Mouse (Mus musculus) embryo, embryonic 11 days (tissue): ENCODE results near the gene Snx29.
"Not testable (repeated sequence)": the region's sequence is repeated elsewhere in the genome, so short reads cannot be mapped to it uniquely, and the experiment has no call there.

Source experiments
- DNase-seq: peaks from one replicate; pipeline ENCODE4 v3.0.0-alpha.2; 2015

Snx29 gene

GRCm38 (mm10) chr16:11541769-11542168 lies 219.1 kb downstream of the Snx29 start:
- DNase-seq: no peak

DNA sequence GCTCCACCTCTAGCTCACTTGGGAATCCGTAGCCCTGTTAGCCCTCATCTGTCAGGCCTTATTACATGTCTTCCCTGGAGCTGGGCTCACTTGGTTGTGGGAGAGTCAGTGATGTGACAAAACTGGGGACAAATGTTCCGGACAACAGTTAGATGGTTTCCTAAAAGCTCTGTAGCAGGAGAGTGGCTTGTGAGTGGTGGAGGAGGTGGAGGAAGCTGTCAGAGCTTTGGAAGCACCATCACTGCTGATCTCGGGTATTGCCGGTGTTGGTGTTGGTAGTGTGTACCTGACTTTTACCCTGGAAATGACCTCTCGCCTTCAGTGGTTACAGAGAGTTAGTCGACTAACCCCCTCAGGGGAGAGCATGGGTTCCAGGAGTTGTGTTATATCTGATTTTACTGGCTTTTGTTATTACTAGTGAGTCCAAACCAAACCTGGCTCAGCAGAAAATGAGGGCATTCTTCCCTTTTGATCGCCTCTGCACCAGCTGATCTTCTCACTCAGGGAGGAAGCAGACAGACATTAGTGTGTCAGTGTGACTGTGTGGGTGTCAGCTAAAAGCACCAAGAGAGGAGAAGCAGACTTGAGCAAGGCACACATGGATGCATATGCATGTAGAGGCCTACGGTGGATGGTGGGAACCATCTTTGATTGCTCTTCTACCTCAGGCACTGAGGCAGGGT lies 227.5 kb downstream of the Snx29 start:
- DNase-seq: no peak

DNA sequence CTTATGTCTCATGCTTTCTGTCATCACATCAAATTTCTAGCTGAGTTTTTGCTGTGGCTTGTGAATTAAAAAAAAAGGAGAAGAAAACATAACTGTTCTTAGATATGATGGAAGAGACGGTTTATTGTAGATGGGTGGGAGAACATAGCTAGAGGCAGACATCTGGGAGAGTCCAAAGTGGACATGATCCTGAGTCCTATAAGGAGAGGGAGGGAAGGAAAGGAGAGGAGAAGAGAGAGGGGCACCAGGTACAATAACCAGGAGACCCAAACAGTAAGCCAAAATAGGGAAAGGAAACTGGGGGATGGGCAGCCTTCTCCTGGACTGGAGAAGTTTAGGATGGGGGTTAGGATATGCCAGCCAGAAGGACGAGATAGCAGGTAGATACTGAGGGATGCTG lies 239.0 kb downstream of the Snx29 start:
- no peak for DNase-seq

- DNase-seq: no peak
Observed at GRCm38 (mm10) chr16:11563846-11564245, 241.1 kb downstream of the Snx29 start.

- DNase-seq: no peak
Observed at GRCm38 (mm10) chr16:11565126-11565525, 242.4 kb downstream of the Snx29 start.

GRCm38 (mm10) chr16:11567594-11567993 lies 244.9 kb downstream of the Snx29 start:
- DNase-seq: no peak

DNA sequence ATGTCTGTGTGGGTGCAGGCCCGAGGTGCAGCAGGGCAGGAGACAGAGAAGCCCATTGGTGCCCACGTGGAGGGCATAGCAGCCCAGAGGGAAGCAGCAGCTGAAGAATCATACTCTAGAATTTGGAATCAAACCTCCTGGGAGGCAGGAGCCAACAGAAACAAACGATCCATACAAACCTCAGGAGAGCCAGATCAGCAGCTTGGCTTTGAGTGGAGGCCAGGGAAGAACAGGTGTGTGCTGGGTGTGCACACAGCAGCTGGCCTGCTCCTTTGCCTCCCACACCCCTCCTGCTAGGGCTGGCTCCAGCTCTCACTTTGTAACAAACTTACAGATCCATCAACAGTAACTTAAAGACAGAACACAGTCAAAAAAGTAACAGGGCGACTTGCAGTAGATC lies 245.4 kb downstream of the Snx29 start:
- DNase-seq: no peak

- no peak for DNase-seq
Observed at GRCm38 (mm10) chr16:11568601-11569000, 245.9 kb downstream of the Snx29 start.

DNA sequence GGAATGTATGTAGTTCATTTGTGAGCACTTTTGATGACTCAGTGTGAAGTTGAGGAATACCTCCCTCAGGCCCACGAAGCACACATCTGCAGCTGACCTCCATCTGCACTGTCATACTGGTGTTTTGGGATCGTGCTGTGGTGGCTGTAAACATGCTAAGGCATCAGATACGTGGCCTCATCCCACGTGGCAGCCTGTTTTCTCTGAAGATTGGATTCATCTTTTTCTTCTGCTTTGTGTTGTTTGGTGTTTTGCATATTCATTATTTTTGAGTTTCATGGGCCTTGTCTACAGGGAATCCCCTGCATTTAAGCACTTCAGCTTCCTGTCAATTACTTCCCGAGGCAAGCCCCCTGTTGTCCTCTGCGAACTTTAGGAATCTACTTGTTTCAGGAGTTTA lies 246.4 kb downstream of the Snx29 start:
- DNase-seq: no peak

- no peak for DNase-seq
Observed at GRCm38 (mm10) chr16:11570072-11570471, 247.4 kb downstream of the Snx29 start.

- DNase-seq: no peak
Observed at GRCm38 (mm10) chr16:11574517-11574916, 251.8 kb downstream of the Snx29 start.

GRCm38 (mm10) chr16:11575733-11576132 lies 253.0 kb downstream of the Snx29 start:
- DNase-seq: not testable (repeated sequence)

- DNase-seq: no peak
Observed at GRCm38 (mm10) chr16:11577541-11578255, 255.0 kb downstream of the Snx29 start.

DNA sequence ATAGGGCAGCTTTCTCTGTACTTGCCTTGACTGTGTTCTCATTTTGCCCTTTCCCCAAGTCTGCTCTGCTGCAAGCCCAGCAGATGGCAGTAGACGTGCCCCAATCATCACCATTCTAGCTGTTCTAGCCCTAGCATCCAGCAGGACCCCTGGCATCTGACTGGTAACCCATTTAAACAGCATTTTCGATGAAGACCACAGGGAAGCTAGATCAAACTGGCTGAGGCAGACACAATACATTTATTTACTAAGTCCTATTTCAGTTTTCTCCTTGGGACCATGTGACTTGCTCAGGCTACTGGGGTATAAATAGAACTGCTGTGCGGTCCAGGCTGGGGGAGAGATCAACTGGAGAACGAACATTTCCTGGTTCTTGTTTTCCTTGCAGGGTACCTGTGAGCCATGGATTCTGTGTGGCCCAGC lies 257.0 kb downstream of the Snx29 start:
- DNase-seq: peak; percentile 65

- DNase-seq: no peak
Observed at GRCm38 (mm10) chr16:11583941-11584639, 261.4 kb downstream of the Snx29 start.

DNA sequence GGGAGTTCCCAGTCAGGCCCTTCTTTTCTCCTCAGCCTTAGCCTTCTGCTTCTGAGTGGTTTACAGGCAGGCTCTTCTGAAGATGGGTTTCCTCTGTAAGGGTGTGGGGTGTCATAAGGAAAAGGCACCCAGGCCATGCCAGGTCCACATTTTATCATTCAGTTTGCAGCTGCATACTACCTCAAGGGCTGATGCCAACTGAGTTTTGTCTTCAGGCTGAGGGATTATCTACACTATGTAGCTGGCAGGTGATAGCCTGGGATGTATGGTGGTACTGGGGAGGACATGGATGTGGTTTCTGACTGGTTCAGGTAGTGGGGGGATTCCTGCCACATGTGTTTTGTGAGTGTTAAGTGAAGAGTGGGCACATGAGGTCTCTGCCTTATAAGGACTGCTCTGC lies 266.0 kb downstream of the Snx29 start:
- DNase-seq: no peak

DNA sequence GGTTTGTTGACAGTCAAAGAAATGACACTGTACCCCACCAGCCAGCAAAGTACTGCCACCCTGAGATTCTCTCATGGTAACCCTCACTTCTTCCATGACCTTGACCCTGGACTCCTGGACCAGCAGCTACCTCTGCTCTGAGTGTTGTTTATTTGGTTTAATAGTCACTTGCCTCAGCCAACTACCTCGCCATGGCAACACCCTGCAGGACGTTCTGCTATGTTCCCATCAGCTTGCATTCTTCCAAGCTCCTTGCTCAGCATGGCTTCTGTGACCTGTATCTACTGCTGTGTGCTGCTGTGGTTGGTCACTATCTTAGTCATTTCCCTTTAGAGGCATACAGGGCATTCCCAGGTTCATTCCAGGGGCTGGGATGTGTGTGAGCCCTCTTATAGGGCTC lies 266.6 kb downstream of the Snx29 start:
- no peak for DNase-seq

DNA sequence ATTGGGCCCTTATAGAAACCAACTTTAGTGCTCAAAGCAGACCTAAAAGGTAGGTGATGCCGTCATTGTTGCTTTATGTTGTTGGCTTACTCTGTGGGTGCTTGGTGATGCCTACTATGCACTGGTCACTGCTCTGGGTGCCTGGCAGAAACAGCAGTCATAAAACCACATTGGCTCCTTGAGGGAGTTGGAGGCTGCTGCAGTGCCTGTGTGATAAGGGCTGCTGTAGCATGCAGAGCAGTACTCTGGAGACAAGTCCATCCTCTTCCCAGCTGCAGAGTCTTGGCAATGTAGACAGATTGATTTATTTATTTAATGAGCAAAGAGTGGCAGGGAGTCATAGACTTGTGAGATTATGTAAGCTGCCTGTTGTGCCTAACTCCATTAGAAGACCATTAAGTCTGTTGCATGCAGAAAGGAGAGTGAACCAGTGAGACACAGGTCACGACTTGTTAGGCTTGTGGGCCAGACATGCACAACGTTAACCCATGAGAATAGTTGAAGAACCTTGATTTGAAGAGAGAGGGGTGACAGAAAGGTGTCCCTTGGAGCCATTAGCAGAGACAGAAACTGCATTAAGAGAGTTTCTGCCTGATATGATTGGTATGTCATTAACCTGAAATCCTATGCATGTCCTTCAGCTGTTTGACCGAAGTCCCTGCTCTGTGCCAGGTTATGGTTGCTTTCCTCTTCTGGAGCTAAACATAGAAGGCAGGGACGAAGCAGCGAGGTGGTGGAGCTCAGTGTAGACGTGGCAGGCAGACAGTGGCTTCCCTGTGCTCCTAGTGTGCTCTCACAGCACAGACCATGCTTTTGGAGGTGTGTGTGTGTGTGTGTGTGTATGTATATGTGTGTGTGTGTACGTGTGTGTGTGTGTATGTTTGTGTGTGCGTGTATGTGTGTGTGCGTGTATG lies 267.3 kb downstream of the Snx29 start:
- DNase-seq: no peak

- no peak for DNase-seq
Observed at GRCm38 (mm10) chr16:11596599-11596998, 273.9 kb downstream of the Snx29 start.

- peak; percentile 22 for DNase-seq
Observed at GRCm38 (mm10) chr16:11597769-11598168, 275.1 kb downstream of the Snx29 start.

GRCm38 (mm10) chr16:11599523-11599922 lies 276.8 kb downstream of the Snx29 start:
- DNase-seq: no peak

GRCm38 (mm10) chr16:11601336-11602082 lies 278.8 kb downstream of the Snx29 start:
- DNase-seq: no peak
